26 mouse cellular contexts compared by ENCODE assay signal in the genomic region with DNA sequence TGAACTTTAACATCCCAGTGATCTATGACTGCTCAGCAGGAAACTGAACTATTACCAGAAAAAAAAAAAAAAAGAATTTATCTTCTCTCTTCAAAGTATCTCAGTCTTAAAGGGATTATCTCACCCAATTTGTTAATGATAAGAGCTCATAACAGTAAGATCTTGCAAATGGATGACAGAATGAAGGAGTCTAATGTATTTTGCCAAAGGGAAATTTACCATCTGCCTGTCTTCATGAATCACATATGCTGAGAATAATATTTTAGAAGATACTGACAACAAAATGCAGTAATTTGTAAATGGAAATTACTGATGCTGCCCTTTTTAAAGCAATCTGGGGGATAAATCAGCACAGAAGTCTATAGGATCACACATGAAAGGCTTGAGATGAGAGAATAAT.
"Had no signal": no experiment of that assay in that cellular context is flagged by ENCODE, and none has a peak within 500 bp of the region (broad histone marks: within the 10 kb centered on the region; RNA-seq: fewer than 3 reads in every experiment).

No protein-coding gene starts in this region.

- H3K27me3 ChIP-seq: heart, embryonic 12.5 days; hindbrain, embryonic 12.5 days; intestine, embryonic 15.5 days; limb, embryonic 13.5 days; limb, embryonic 15.5 days; liver, embryonic 12.5 days had no signal

- H3K9ac ChIP-seq: heart, embryonic 12.5 days; hindbrain, embryonic 12.5 days; hindbrain, embryonic 14.5 days; intestine, embryonic 15.5 days; limb, embryonic 13.5 days; limb, embryonic 15.5 days; liver, embryonic 12.5 days; liver, embryonic 14.5 days had no signal

- H3K27ac ChIP-seq: gastrocnemius, adult 2 months; heart, embryonic 10.5 days; hindbrain, embryonic 10.5 days; hindbrain, embryonic 12.5 days; hindbrain, embryonic 14.5 days; intestine, embryonic 15.5 days; layer of hippocampus, adult 2 months; left cerebral cortex, adult 2 months; limb, embryonic 13.5 days; limb, embryonic 15.5 days; liver, embryonic 12.5 days; liver, embryonic 14.5 days had no signal

- H3K4me1 ChIP-seq: heart, embryonic 10.5 days; heart, embryonic 12.5 days; hindbrain, embryonic 10.5 days; intestine, embryonic 15.5 days; limb, embryonic 13.5 days; limb, embryonic 15.5 days; liver, embryonic 12.5 days had no signal

- H3K4me2 ChIP-seq: heart, embryonic 12.5 days; hindbrain, embryonic 12.5 days; hindbrain, embryonic 14.5 days; intestine, embryonic 15.5 days; limb, embryonic 13.5 days; limb, embryonic 15.5 days; liver, embryonic 12.5 days had no signal

- H3K36me3 ChIP-seq: heart, embryonic 10.5 days; heart, embryonic 12.5 days; hindbrain, embryonic 10.5 days; hindbrain, embryonic 12.5 days; intestine, embryonic 15.5 days; limb, embryonic 13.5 days; limb, embryonic 15.5 days; liver, embryonic 12.5 days had no signal

- H3K4me3 ChIP-seq: gastrocnemius, adult 2 months; heart, embryonic 10.5 days; heart, embryonic 12.5 days; hindbrain, embryonic 10.5 days; hindbrain, embryonic 12.5 days; intestine, embryonic 15.5 days; layer of hippocampus, adult 2 months; left cerebral cortex, adult 2 months; limb, embryonic 13.5 days; limb, embryonic 15.5 days; liver, embryonic 12.5 days had no signal

- ATAC-seq: hindbrain, embryonic 16.5 days; inflammation-experienced regulatory T-cells, adult 6 months; intestine, embryonic 15.5 days; intestine, postnatal 0 days; liver, embryonic 12.5 days had no signal

- DNase-seq: gastrocnemius, adult 2 months; gastrocnemius, postnatal 10 days; gastrocnemius, postnatal 25 days; heart, adult 18-20 months; heart, postnatal 10 days; heart, postnatal 4 days; kidney, adult 18-20 months; kidney, adult 8-10 months; kidney, postnatal 10 days; kidney, postnatal 25 days; kidney, postnatal 4 days had no signal

- H3K9me3 ChIP-seq: heart, embryonic 10.5 days; heart, embryonic 12.5 days; hindbrain, embryonic 10.5 days; hindbrain, embryonic 12.5 days; intestine, embryonic 15.5 days; limb, embryonic 13.5 days; limb, embryonic 15.5 days; liver, embryonic 12.5 days had no signal
